Mouse (Mus musculus): Measurements from ENCODE around the gene Eif3i. TPM values are rescaled to one million over a fixed set of nuclear protein-coding genes. Genes with fewer than 3 reads are reported as not detected.

Gene Eif3i
- 766 and 806 TPM in 2 replicates for total RNA-seq (2012; rRNA removed)
- polyA plus RNA-seq (2012; ENCODE audit: insufficient read depth in 1 of 2, insufficient read length in 2 of 2, low read depth in 1 of 2, low replicate concordance in 2 of 2, missing spikeins in 1 of 2), result 100 to 1,000 TPM; 396 to 730 TPM

GRCm38 (mm10) chr4:129600233-129601158 is at the start of gene Eif3i, which contains the start of gene Tmem234:
Eif3i (minus strand) TSS chr4:129600648.
Tmem234 (plus strand) TSS chr4:129600668.
- peaks cover 2 to 18% of the 10 kb centered on the region in 2 experiments; a peak in 3 of 4 replicates for H3K4me1 ChIP-seq (ENCODE audit: control insufficient read depth in 1 of 2, insufficient read depth in 2 of 2, low read length in 2 of 2)
- peak within 1 kb of the TSS; percentile 85 to 97 for H3K4me3 ChIP-seq (ENCODE audit: control insufficient read depth in 1 of 2, insufficient read depth in 1 of 2, low read depth in 2 of 2, low read length in 2 of 2)
- no peaks in the 10 kb centered on the region for H3K9me3 ChIP-seq (replicated peaks; ENCODE audit: insufficient read depth, low read length)
- peak; percentile 91 for DNase-seq (ENCODE audit: low read depth, low spot score)
- peaks cover 11 to 16% of the 10 kb centered on the region in 2 experiments for H3K36me3 ChIP-seq (ENCODE audit: control insufficient read depth in 1 of 2, insufficient read depth in 2 of 2, low read length in 2 of 2)
- H3K79me2 ChIP-seq (ENCODE audit: control insufficient read depth, insufficient read depth, low read length, poor library complexity), result peaks cover 49% of the 10 kb centered on the region
- H3K27me3 ChIP-seq (ENCODE audit: control insufficient read depth in 1 of 2, insufficient read depth in 2 of 2, low read length in 2 of 2), result no peaks in the 10 kb centered on the region
- H3K27ac ChIP-seq (ENCODE audit: control insufficient read depth, low read depth, low read length), result peak within 1 kb of the TSS; percentile 53
- peak within 1 kb of the TSS; percentile 95 for H3K9ac ChIP-seq (ENCODE audit: control insufficient read depth, low read depth, low read length, poor library complexity, severe bottlenecking)
- TF ChIP-seq UBTF (IDR thresholded peaks at IDR 0.05; ENCODE audit: borderline replicate concordance, insufficient read depth, low read depth, low read length) (no peak), GABPA (IDR thresholded peaks at IDR 0.05; ENCODE audit: low read depth, low read length) (no peak), POLR2A (IDR thresholded peaks at IDR 0.05; ENCODE audit: control insufficient read depth in 1 of 2, insufficient read depth in 1 of 2, low read depth in 1 of 2, low read length in 2 of 2, poor library complexity in 1 of 2) (peak; percentile 75 to 95), TAL1 (IDR thresholded peaks at IDR 0.05; ENCODE audit: low read length) (peak; percentile 89), CHD2 (IDR thresholded peaks at IDR 0.05; ENCODE audit: low read length) (no peak), TBP (IDR thresholded peaks at IDR 0.05; ENCODE audit: low read depth, low read length) (peak; percentile 84), MAZ (IDR thresholded peaks at IDR 0.05; ENCODE audit: low read depth, low read length) (peak; percentile 79; the same call in 1 of the 2 replicates), RCOR1 (IDR thresholded peaks at IDR 0.05; ENCODE audit: low read depth, low read length) (0 out of 2 replicates have a peak, but pooled peaks have one; percentile 33), ELF1 (IDR thresholded peaks at IDR 0.05; ENCODE audit: low read depth, low read length) (peak; percentile 94), NELFE (IDR thresholded peaks at IDR 0.05; ENCODE audit: low read depth, low read length) (peak; percentile 94), MYC (IDR thresholded peaks at IDR 0.05; ENCODE audit: low read depth, low read length) (peak; percentile 93), ZKSCAN1 (IDR thresholded peaks at IDR 0.05; ENCODE audit: low read depth, low read length) (no peak), MEF2A (IDR thresholded peaks at IDR 0.05; ENCODE audit: extremely low read depth, insufficient replicate concordance, low read depth, low read length, poor library complexity, severe bottlenecking) (no peak), USF1 (IDR thresholded peaks at IDR 0.05; ENCODE audit: low read depth, low read length) (no peak; the same call in 1 of the 2 replicates), BHLHE40 (IDR thresholded peaks at IDR 0.05; ENCODE audit: borderline replicate concordance, low read depth, low read length) (no peak), EP300 (IDR thresholded peaks at IDR 0.05; ENCODE audit: low read depth in 1 of 2, low read length in 2 of 2) (peak in 1 of 2 experiments; percentile 4; a peak in 1 of 4 replicates), HCFC1 (IDR thresholded peaks at IDR 0.05; ENCODE audit: low read depth, low read length) (peak; percentile 92), E2F4 (IDR thresholded peaks at IDR 0.05; ENCODE audit: borderline replicate concordance, low read depth, low read length) (0 out of 2 replicates have a peak, but pooled peaks have one; percentile 27), USF2 (IDR thresholded peaks at IDR 0.05; ENCODE audit: borderline replicate concordance in 1 of 2, insufficient read depth in 1 of 2, low read depth in 1 of 2, low read length in 2 of 2) (no peak), ZMIZ1 (IDR thresholded peaks at IDR 0.05; ENCODE audit: low read depth, low read length) (0 out of 2 replicates have a peak, but pooled peaks have one; percentile 60), ZC3H11A (IDR thresholded peaks at IDR 0.05; ENCODE audit: low read depth, low read length) (no peak), ZNF384 (IDR thresholded peaks at IDR 0.05; ENCODE audit: low read depth, low read length) (no peak), POLR2AphosphoS2 (IDR thresholded peaks at IDR 0.05; ENCODE audit: low read length) (peak; percentile 85), KAT2A (conservative IDR thresholded peaks at IDR 0.05; ENCODE audit: low read depth, low read length) (peak; percentile 73), NRF1 (IDR thresholded peaks at IDR 0.05; ENCODE audit: insufficient read depth, low read depth, low read length, poor library complexity, severe bottlenecking) (0 out of 2 replicates have a peak, but pooled peaks have one; percentile 8), SMC3 (IDR thresholded peaks at IDR 0.05; ENCODE audit: low read depth, low read length) (no peak), ETS1 (IDR thresholded peaks at IDR 0.05; ENCODE audit: low read depth, low read length) (peak; percentile 46; the same call in 1 of the 2 replicates), MXI1 (IDR thresholded peaks at IDR 0.05; ENCODE audit: low read depth, low read length) (peak; percentile 96), MAFK (IDR thresholded peaks at IDR 0.05; ENCODE audit: borderline replicate concordance, low read depth, low read length) (no peak), JUND (IDR thresholded peaks at IDR 0.05; ENCODE audit: low read depth, low read length) (no peak), POLR2AphosphoS5 (IDR thresholded peaks at IDR 0.05; ENCODE audit: borderline replicate concordance, low read depth, low read length) (no peak), SIN3A (IDR thresholded peaks at IDR 0.05; ENCODE audit: low read length) (peak; percentile 94), RAD21 (IDR thresholded peaks at IDR 0.05; ENCODE audit: low read depth, low read length) (no peak)
